Mouse (Mus musculus) cortical plate, adult 2 months (tissue): ENCODE data around the gene Efna5. TPM values are rescaled to one million over a fixed set of nuclear protein-coding genes. Genes with fewer than 3 reads are reported as not detected.
A peak's percentile ranks its signal among the peaks of the same experiment; 100 is the strongest.

Experiments
- H3K27ac ChIP-seq: fragments of 200-500 bp; 2 replicates; pipeline ENCODE4 v1.5.1; 2012; ENCODE audit warnings: low read length, control low read depth, inconsistent platforms; ENCODE audit not compliant: insufficient read depth
- H3K4me1 ChIP-seq: fragments of 200-500 bp; 2 replicates; pipeline ENCODE4 v1.6.1; 2011; ENCODE audit warnings: low read length; ENCODE audit not compliant: control insufficient read depth, insufficient read depth
- H3K4me3 ChIP-seq: fragments of 200-500 bp; 2 replicates; pipeline ENCODE4 v1.5.1; 2011; ENCODE audit warnings: mild to moderate bottlenecking, low read length, control low read depth; ENCODE audit not compliant: insufficient read depth
- CTCF ChIP-seq: fragments of 200-500 bp; IDR thresholded peaks from 2 replicates; pipeline ENCODE4 v1.5.1; 2011; ENCODE audit warnings: mild to moderate bottlenecking, control low read depth, low read length; ENCODE audit not compliant: insufficient read depth; ENCODE audit errors: extremely low read depth
- POLR2A ChIP-seq: fragments of 200-500 bp; IDR thresholded peaks from 2 replicates; pipeline ENCODE4 v1.6.1; 2011; ENCODE audit warnings: mild to moderate bottlenecking, low read length, control low read depth; ENCODE audit not compliant: insufficient read depth; ENCODE audit errors: extremely low read depth
- polyA plus RNA-seq: library from polyadenylated mRNA; depleted of rRNA; stranded (reverse); fragments of >200 nt; gene quantifications from 2 replicates; pipeline ENCODE4 v1.2.3, GENCODE M21; 2012

Gene Efna5
- polyA plus RNA-seq, 1 experiment, result 14.8 TPM

GRCm38 (mm10) chr17:62614237-62614636, 266.9 kb downstream of the Efna5 start:
- no peak overlapping the region for H3K27ac ChIP-seq
- TF ChIP-seq CTCF (no peak), POLR2A (no peak)
- peaks cover 1% of the 10 kb centered on the region; the same call in 1 of the 2 replicates for H3K4me1 ChIP-seq
- H3K4me3 ChIP-seq, result no peak overlapping the region

- TF ChIP-seq CTCF (no peak), POLR2A (no peak)
- H3K4me3 ChIP-seq, result no peak overlapping the region
- peaks cover 1% of the 10 kb centered on the region; the same call in 1 of the 2 replicates for H3K4me1 ChIP-seq
- H3K27ac ChIP-seq, result no peak overlapping the region
These were observed 267.9 kb downstream of the Efna5 start for GRCm38 (mm10) chr17:62613232-62613631.

- Histone ChIP-seq H3K4me3 (no peak overlapping the region), H3K27ac (no peak overlapping the region), H3K4me1 (0 out of 2 replicates have a peak, but pooled peaks cover 2% of the 10 kb centered on the region)
- no peak for TF ChIP-seq POLR2A
- TF ChIP-seq CTCF, result no peak
These were observed 273.0 kb downstream of the Efna5 start for GRCm38 (mm10) chr17:62608145-62608544.

- TF ChIP-seq CTCF (no peak), POLR2A (no peak)
- Histone ChIP-seq H3K27ac (no peak overlapping the region), H3K4me3 (no peak overlapping the region), H3K4me1 (0 out of 2 replicates have a peak, but pooled peaks cover 2% of the 10 kb centered on the region)
These were observed 273.7 kb downstream of the Efna5 start for GRCm38 (mm10) chr17:62607304-62607914.

- Histone ChIP-seq H3K4me3 (no peak overlapping the region), H3K4me1 (0 out of 2 replicates have a peak, but pooled peaks cover 2% of the 10 kb centered on the region), H3K27ac (no peak overlapping the region)
- no peak for TF ChIP-seq POLR2A
- no peak for TF ChIP-seq CTCF
These were observed 274.4 kb downstream of the Efna5 start for GRCm38 (mm10) chr17:62606681-62607080.

GRCm38 (mm10) chr17:62604309-62604708, 276.8 kb downstream of the Efna5 start:
- Histone ChIP-seq H3K27ac (no peak overlapping the region), H3K4me1 (peaks cover 2% of the 10 kb centered on the region), H3K4me3 (no peak overlapping the region)
- TF ChIP-seq CTCF (no peak), POLR2A (no peak)

- Histone ChIP-seq H3K4me3 (no peak overlapping the region), H3K4me1 (peaks cover 2% of the 10 kb centered on the region), H3K27ac (no peak overlapping the region)
- TF ChIP-seq POLR2A (no peak), CTCF (no peak)
These were observed 277.5 kb downstream of the Efna5 start for GRCm38 (mm10) chr17:62603604-62604003.

- no peak overlapping the region for H3K4me3 ChIP-seq
- 0 out of 2 replicates have a peak overlapping the region, but pooled peaks have one; percentile 65 for H3K27ac ChIP-seq
- TF ChIP-seq POLR2A (no peak), CTCF (no peak)
These were observed 282.2 kb downstream of the Efna5 start for GRCm38 (mm10) chr17:62598716-62599490.

GRCm38 (mm10) chr17:62592436-62593074, 288.6 kb downstream of the Efna5 start:
- no peaks in the 10 kb centered on the region for H3K4me1 ChIP-seq
- no peak overlapping the region for H3K27ac ChIP-seq
- no peak overlapping the region for H3K4me3 ChIP-seq
- TF ChIP-seq POLR2A (no peak), CTCF (no peak)

More at GRCm38 (mm10) chr17:62598716-62599490, 282.2 kb downstream of the Efna5 start:
- H3K4me1 ChIP-seq, result no peaks in the 10 kb centered on the region; the same call in none of the 2 replicates
